Mouse (Mus musculus) lung, postnatal 0 days (tissue): ENCODE measurements at regions not wholly inside any gene's neighbourhood (a gene's known extent, or its start where the extent isn't known, plus 50 kb on each side); places are given as distances from the start of the nearest gene placed in this dataset.
A peak's percentile ranks its signal among the peaks of the same experiment; 100 is the strongest.

Experiments used
- ATAC-seq: fragments of 200-750 bp; cut with Nextera tagmentation; 2 replicates; pipeline ENCODE4 v1.8.0; 2017; ENCODE audit warnings: moderate library complexity
- DNase-seq: peaks from one replicate; pipeline ENCODE4 v3.0.0-alpha.2; 2016; ENCODE audit warnings: low spot score
- H3K27ac ChIP-seq: fragments of 300-500 bp; sonication (generic); 2 replicates; pipeline ENCODE4 v1.5.1; 2014; ENCODE audit warnings: antibody characterized with exemption, mild to moderate bottlenecking, low read length, mixed read lengths
- H3K27me3 ChIP-seq: fragments of 300-500 bp; sonication (generic); replicated peaks from 2 replicates; pipeline ENCODE4 v1.6.1; 2014; ENCODE audit warnings: low read length, mixed read lengths; ENCODE audit not compliant: insufficient read depth
- H3K36me3 ChIP-seq: fragments of 300-500 bp; sonication (generic); 2 replicates; pipeline ENCODE4 v1.6.1; 2014; ENCODE audit warnings: low read length, mixed read lengths; ENCODE audit not compliant: insufficient read depth
- H3K4me1 ChIP-seq: fragments of 300-500 bp; sonication (generic); 2 replicates; pipeline ENCODE4 v1.6.1; 2014; ENCODE audit warnings: antibody characterized with exemption, low read depth, low read length, mixed read lengths; ENCODE audit not compliant: insufficient read depth
- H3K4me2 ChIP-seq: fragments of 300-500 bp; sonication (generic); replicated peaks from 2 replicates; pipeline ENCODE4 v1.6.1; 2014; ENCODE audit warnings: low read depth, mild to moderate bottlenecking, low read length, moderate library complexity, mixed read lengths
- H3K4me3 ChIP-seq: fragments of 300-500 bp; sonication (generic); 2 replicates; pipeline ENCODE4 v1.5.1; 2014; ENCODE audit warnings: low read depth, low read length
- H3K9ac ChIP-seq: fragments of 300-500 bp; sonication (generic); replicated peaks from 2 replicates; pipeline ENCODE4 v1.6.1; 2014; ENCODE audit warnings: low read depth, mild to moderate bottlenecking
- H3K9me3 ChIP-seq: fragments of 300-500 bp; sonication (generic); 2 replicates; pipeline ENCODE4 v1.6.1; 2016; ENCODE audit warnings: low read length, mixed read lengths
- CTCF ChIP-seq: IDR thresholded peaks from 2 replicates; pipeline ENCODE4 v1.5.1; 2016; ENCODE audit warnings: antibody characterized with exemption, mild to moderate bottlenecking
- EP300 ChIP-seq: IDR thresholded peaks from 2 replicates; pipeline ENCODE4 v1.6.1; 2016; ENCODE audit warnings: antibody characterized with exemption, mild to moderate bottlenecking, control low read depth
- WGBS: fragments of 180-500 bp; shearing (Covaris S2); extraction: QIAGEN DNeasy Blood & Tissue Kit; methylation state at CpG from one replicate; pipeline ENCODE4 v1.1.7; 2014; 5-methylcytosine and 5-hydroxymethylcytosine counted together

GRCm38 (mm10) chr12:50765156-50765940, 116.5 kb upstream of the Prkd1 start:
- Histone ChIP-seq H3K27me3 (no peaks in the 10 kb centered on the region), H3K4me1 (no peaks in the 10 kb centered on the region), H3K27ac (no peak overlapping the region), H3K9ac (no peak overlapping the region), H3K9me3 (no peaks in the 10 kb centered on the region), H3K4me2 (no peak overlapping the region), H3K4me3 (no peak overlapping the region), H3K36me3 (no peaks in the 10 kb centered on the region)
- WGBS, result 55% methylated on average over 8 of the region's 8 CpGs
- TF ChIP-seq CTCF (no peak), EP300 (no peak)
- DNase-seq, result no peak
- ATAC-seq, result no peak

GRCm38 (mm10) chr12:50764457-50764856, 115.6 kb upstream of the Prkd1 start:
- Histone ChIP-seq H3K9me3 (no peaks in the 10 kb centered on the region), H3K4me2 (no peak overlapping the region), H3K27ac (no peak overlapping the region), H3K4me3 (no peak overlapping the region), H3K9ac (no peak overlapping the region), H3K36me3 (no peaks in the 10 kb centered on the region), H3K27me3 (no peaks in the 10 kb centered on the region), H3K4me1 (no peaks in the 10 kb centered on the region)
- no peak for DNase-seq
- no peak for TF ChIP-seq EP300
- no peak for TF ChIP-seq CTCF
- no peak for ATAC-seq
- WGBS, result 58% methylated on average over 2 of the region's 2 CpGs

GRCm38 (mm10) chr12:50734135-50734534, 85.2 kb upstream of the Prkd1 start:
- 70% methylated on average over 9 of the region's 9 CpGs for WGBS
- H3K27ac ChIP-seq, result no peak overlapping the region

GRCm38 (mm10) chr12:50712615-50713014, 63.7 kb upstream of the Prkd1 start:
- H3K9ac ChIP-seq, result no peak overlapping the region
- whole genome bisulfite sequencing, result 82% methylated on average over 5 of the region's 5 CpGs
- no peaks in the 10 kb centered on the region for H3K9me3 ChIP-seq
- TF ChIP-seq CTCF, result no peak
- no peak for TF ChIP-seq EP300
- DNase-seq, result no peak
- no peaks in the 10 kb centered on the region for H3K4me1 ChIP-seq
- no peak overlapping the region for H3K27ac ChIP-seq
- no peak overlapping the region for H3K4me2 ChIP-seq
- ATAC-seq, result no peak
- no peak overlapping the region for H3K4me3 ChIP-seq
- no peaks in the 10 kb centered on the region for H3K36me3 ChIP-seq
- H3K27me3 ChIP-seq, result no peaks in the 10 kb centered on the region

More at GRCm38 (mm10) chr12:50734135-50734534, 85.2 kb upstream of the Prkd1 start:
- H3K36me3 ChIP-seq, result no peaks in the 10 kb centered on the region
- no peak overlapping the region for H3K9ac ChIP-seq
- no peak for TF ChIP-seq EP300
- TF ChIP-seq CTCF, result no peak
- H3K9me3 ChIP-seq, result no peaks in the 10 kb centered on the region
- no peaks in the 10 kb centered on the region for H3K27me3 ChIP-seq
- H3K4me2 ChIP-seq, result no peak overlapping the region
- H3K4me1 ChIP-seq, result no peaks in the 10 kb centered on the region
- no peak for DNase-seq
- no peak overlapping the region for H3K4me3 ChIP-seq
- ATAC-seq, result no peak

- no peaks in the 10 kb centered on the region for H3K36me3 ChIP-seq
- 68% methylated on average over 6 of the region's 6 CpGs for WGBS
- no peak for DNase-seq
- ATAC-seq, result no peak
- H3K27ac ChIP-seq, result no peak overlapping the region
- H3K4me3 ChIP-seq, result no peak overlapping the region
- H3K9ac ChIP-seq, result no peak overlapping the region
- no peak for TF ChIP-seq CTCF
- no peak for TF ChIP-seq EP300
- no peaks in the 10 kb centered on the region for H3K27me3 ChIP-seq
- H3K9me3 ChIP-seq, result no peaks in the 10 kb centered on the region
- no peaks in the 10 kb centered on the region for H3K4me1 ChIP-seq
- H3K4me2 ChIP-seq, result no peak overlapping the region
Observed at GRCm38 (mm10) chr12:50709000-50709788, 60.3 kb upstream of the Prkd1 start.

GRCm38 (mm10) chr12:50698613-50699442, 49.9 kb upstream of the Prkd1 start:
- no peaks in the 10 kb centered on the region for H3K9me3 ChIP-seq
- H3K36me3 ChIP-seq, result no peaks in the 10 kb centered on the region
- no peaks in the 10 kb centered on the region for H3K27me3 ChIP-seq
- H3K4me1 ChIP-seq, result no peaks in the 10 kb centered on the region
- H3K9ac ChIP-seq, result no peak overlapping the region
- DNase-seq (peak; percentile 89), ATAC-seq (peak; percentile 93)
- H3K4me2 ChIP-seq, result 0 out of 2 replicates have a peak overlapping the region, but pooled peaks have one; percentile 1
- H3K27ac ChIP-seq, result no peak overlapping the region
- H3K4me3 ChIP-seq, result no peak overlapping the region
- 26% methylated on average over 5 of the region's 5 CpGs for WGBS
- TF ChIP-seq CTCF (no peak), EP300 (peak; percentile 96)
